Mouse (Mus musculus): Measurements from ENCODE around the gene Nudt4.
A peak's percentile ranks its signal among the peaks of the same experiment; 100 is the strongest.
"Not testable (repeated sequence)": the region's sequence is repeated elsewhere in the genome, so short reads cannot be mapped to it uniquely, and the experiment has no call there.

Gene Nudt4

GRCm38 (mm10) chr10:95567550-95567949 lies 3.6 kb upstream of the Nudt4 start:
- DNase-seq (ENCODE audit: low spot score), result no peak

GRCm38 (mm10) chr10:95566786-95567185 lies 2.8 kb upstream of the Nudt4 start:
- DNase-seq (ENCODE audit: low spot score), result no peak

- DNase-seq (ENCODE audit: low spot score), result peak; percentile 37
Measured at GRCm38 (mm10) chr10:95565156-95565854, 1.4 kb upstream of the Nudt4 start.

GRCm38 (mm10) chr10:95562859-95563841 lies 796 bp downstream of the Nudt4 start:
- DNase-seq (ENCODE audit: low spot score), result peak; percentile 44

- DNase-seq (ENCODE audit: low spot score), result no peak
Measured at GRCm38 (mm10) chr10:95562395-95562794, 1.6 kb downstream of the Nudt4 start.

GRCm38 (mm10) chr10:95561616-95562015 lies 2.3 kb downstream of the Nudt4 start:
- no peak for DNase-seq (ENCODE audit: low spot score)

GRCm38 (mm10) chr10:95560394-95560983 lies 3.5 kb downstream of the Nudt4 start:
- no peak for DNase-seq (ENCODE audit: low spot score)

- DNase-seq (ENCODE audit: low spot score), result no peak
Measured at GRCm38 (mm10) chr10:95559426-95559825, 4.5 kb downstream of the Nudt4 start.

GRCm38 (mm10) chr10:95557337-95557828 lies 6.6 kb downstream of the Nudt4 start:
- no peak for DNase-seq (ENCODE audit: low spot score)

- no peak for DNase-seq (ENCODE audit: low spot score)
Measured at GRCm38 (mm10) chr10:95555866-95556265, 8.1 kb downstream of the Nudt4 start.

GRCm38 (mm10) chr10:95552326-95552725 lies 11.6 kb downstream of the Nudt4 start:
- no peak for DNase-seq (ENCODE audit: low spot score)

- DNase-seq (ENCODE audit: low spot score), result no peak
Measured at GRCm38 (mm10) chr10:95551752-95552151, 12.2 kb downstream of the Nudt4 start.

- DNase-seq (ENCODE audit: low spot score), result no peak
Measured at GRCm38 (mm10) chr10:95550506-95550905, 13.4 kb downstream of the Nudt4 start.

GRCm38 (mm10) chr10:95549080-95549479 lies 14.9 kb downstream of the Nudt4 start:
- DNase-seq (ENCODE audit: low spot score), result not testable (repeated sequence)

- no peak for DNase-seq (ENCODE audit: low spot score)
Measured at GRCm38 (mm10) chr10:95548154-95548826, 15.7 kb downstream of the Nudt4 start.

- no peak for DNase-seq (ENCODE audit: low spot score)
Measured at GRCm38 (mm10) chr10:95546178-95546577, 17.8 kb downstream of the Nudt4 start.

- no peak for DNase-seq (ENCODE audit: low spot score)
Measured at GRCm38 (mm10) chr10:95545051-95545450, 18.9 kb downstream of the Nudt4 start.

GRCm38 (mm10) chr10:95544651-95545050 lies 19.3 kb downstream of the Nudt4 start:
- no peak for DNase-seq (ENCODE audit: low spot score)

GRCm38 (mm10) chr10:95544004-95544403 lies 19.9 kb downstream of the Nudt4 start:
- DNase-seq (ENCODE audit: low spot score), result no peak

- no peak for DNase-seq (ENCODE audit: low spot score)
Measured at GRCm38 (mm10) chr10:95543377-95543776, 20.6 kb downstream of the Nudt4 start.

- no peak for DNase-seq (ENCODE audit: low spot score)
Measured at GRCm38 (mm10) chr10:95542916-95543315, 21.0 kb downstream of the Nudt4 start.

GRCm38 (mm10) chr10:95539841-95540240 lies 24.1 kb downstream of the Nudt4 start:
- no peak for DNase-seq (ENCODE audit: low spot score)

All from urinary bladder, postnatal 14 days (tissue).